Mouse (Mus musculus) liver, adult 2 months (tissue): Measurements from ENCODE around the gene Gm28230. TPM values are rescaled to one million over a fixed set of nuclear protein-coding genes. Genes with fewer than 3 reads are reported as not detected.

Experiments
- DNase-seq: peaks from one replicate; pipeline ENCODE4 v3.0.0-alpha.2; 2011; ENCODE audit warnings: low read depth, low spot score; ENCODE audit errors: extremely low read depth
- H3K27ac ChIP-seq: fragments of 200-500 bp; replicated peaks from 2 replicates; pipeline ENCODE4 v1.5.1; 2012; ENCODE audit warnings: low read depth, mild to moderate bottlenecking, control low read depth, inconsistent platforms, low read length; ENCODE audit not compliant: insufficient read depth
- H3K27me3 ChIP-seq: fragments of 200-500 bp; 2 replicates; pipeline ENCODE4 v1.6.1; 2012; ENCODE audit warnings: mild to moderate bottlenecking, moderate library complexity, low read length, inconsistent platforms; ENCODE audit not compliant: control insufficient read depth, insufficient read depth
- H3K36me3 ChIP-seq: fragments of 200-500 bp; 2 replicates; pipeline ENCODE4 v1.6.1; 2012; ENCODE audit warnings: low read length, inconsistent platforms; ENCODE audit not compliant: control insufficient read depth, insufficient read depth
- H3K4me1 ChIP-seq: fragments of 200-500 bp; 2 replicates; pipeline ENCODE4 v1.6.1; 2011; ENCODE audit warnings: low read length; ENCODE audit not compliant: control insufficient read depth, insufficient read depth
- H3K4me3 ChIP-seq: fragments of 200-500 bp; 2 replicates; pipeline ENCODE4 v1.5.1; 2011; ENCODE audit warnings: low read depth, mild to moderate bottlenecking, control low read depth, low read length, moderate library complexity; ENCODE audit not compliant: insufficient read depth
- H3K79me2 ChIP-seq: fragments of 200-500 bp; 2 replicates; pipeline ENCODE4 v1.6.1; 2012; ENCODE audit warnings: inconsistent platforms, mild to moderate bottlenecking, low read length, moderate library complexity; ENCODE audit not compliant: control insufficient read depth, insufficient read depth
- H3K9ac ChIP-seq: fragments of 200-500 bp; 2 replicates; pipeline ENCODE4 v1.6.1; 2012; ENCODE audit warnings: low read depth, mild to moderate bottlenecking, control low read depth, inconsistent platforms, low read length
- CTCF ChIP-seq: fragments of 200-500 bp; IDR thresholded peaks from 2 replicates; pipeline ENCODE4 v1.5.1; 2011; ENCODE audit warnings: low read depth, low read length, control low read depth
- POLR2A ChIP-seq: fragments of 200-500 bp; IDR thresholded peaks from 2 replicates; pipeline ENCODE4 v1.6.1; 2011; ENCODE audit warnings: low read length, control low read depth; ENCODE audit not compliant: insufficient read depth; ENCODE audit errors: extremely low read depth
- WGBS: fragments of 180-500 bp; shearing (Covaris S2); methylation state at CpG from one replicate; pipeline ENCODE4 v1.1.7; 2018; 5-methylcytosine and 5-hydroxymethylcytosine counted together
- polyA plus RNA-seq: library from polyadenylated mRNA; depleted of rRNA; stranded (reverse); fragments of >200 nt; gene quantifications from 2 replicates; pipeline ENCODE4 v1.2.3, GENCODE M21; 2012
- total RNA-seq: library from RNA; depleted of rRNA; stranded (reverse); fragments of >200 nt; gene quantifications from 2 replicates; pipeline ENCODE4 v1.2.3, GENCODE M21; 2014

Gene Gm28230
- total and polyA plus RNA-seq, 2 experiments, result not detected

- H3K36me3 ChIP-seq, result no peaks in the 10 kb centered on the region
- H3K27me3 ChIP-seq, result peaks cover 36% of the 10 kb centered on the region
- H3K4me1 ChIP-seq, result no peaks in the 10 kb centered on the region
- TF ChIP-seq CTCF (no peak), POLR2A (no peak)
- no peak for DNase-seq
- H3K4me3 ChIP-seq, result no peak overlapping the region
- H3K9ac ChIP-seq, result no peak overlapping the region
- no peak overlapping the region for H3K27ac ChIP-seq
- no peaks in the 10 kb centered on the region for H3K79me2 ChIP-seq
- WGBS, result 3% methylated on average over 45 of the region's 45 CpGs
These were observed 26.1 kb downstream of the Gm28230 start for GRCm38 (mm10) chr2:74752431-74753174.

DNA sequence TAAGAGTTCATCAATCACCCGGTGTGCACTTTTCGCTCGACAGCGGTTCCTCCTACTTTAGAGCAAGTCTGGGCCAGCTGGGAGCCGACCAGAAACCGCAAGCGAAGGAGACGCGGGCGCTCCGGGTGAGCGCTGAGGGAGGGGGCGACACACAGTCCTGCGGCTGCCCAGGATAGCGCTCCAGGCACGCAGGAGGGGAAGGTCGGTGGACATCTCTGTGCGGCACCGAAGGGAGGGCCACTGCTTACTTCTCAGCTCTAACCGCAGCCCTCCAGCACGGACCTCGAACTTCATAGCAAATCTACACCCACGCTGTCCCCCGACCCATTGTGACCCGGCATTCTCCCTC lies 26.6 kb downstream of the Gm28230 start:
- Histone ChIP-seq H3K27ac (no peak overlapping the region), H3K9ac (no peak overlapping the region), H3K4me1 (no peaks in the 10 kb centered on the region), H3K27me3 (peaks cover 36% of the 10 kb centered on the region), H3K4me3 (no peak overlapping the region), H3K36me3 (no peaks in the 10 kb centered on the region), H3K79me2 (no peaks in the 10 kb centered on the region)
- no peak for TF ChIP-seq CTCF
- TF ChIP-seq POLR2A, result no peak
- WGBS, result 3% methylated on average over 25 of the region's 25 CpGs
- DNase-seq, result no peak

GRCm38 (mm10) chr2:74753711-74754110 lies 27.2 kb downstream of the Gm28230 start:
- DNase-seq, result no peak
- Histone ChIP-seq H3K27me3 (peaks cover 36% of the 10 kb centered on the region), H3K27ac (no peak overlapping the region), H3K4me1 (no peaks in the 10 kb centered on the region), H3K36me3 (no peaks in the 10 kb centered on the region), H3K4me3 (no peak overlapping the region), H3K9ac (no peak overlapping the region), H3K79me2 (no peaks in the 10 kb centered on the region)
- no peak for TF ChIP-seq CTCF
- no peak for TF ChIP-seq POLR2A
- WGBS, result 22% methylated on average over 5 of the region's 5 CpGs

DNA sequence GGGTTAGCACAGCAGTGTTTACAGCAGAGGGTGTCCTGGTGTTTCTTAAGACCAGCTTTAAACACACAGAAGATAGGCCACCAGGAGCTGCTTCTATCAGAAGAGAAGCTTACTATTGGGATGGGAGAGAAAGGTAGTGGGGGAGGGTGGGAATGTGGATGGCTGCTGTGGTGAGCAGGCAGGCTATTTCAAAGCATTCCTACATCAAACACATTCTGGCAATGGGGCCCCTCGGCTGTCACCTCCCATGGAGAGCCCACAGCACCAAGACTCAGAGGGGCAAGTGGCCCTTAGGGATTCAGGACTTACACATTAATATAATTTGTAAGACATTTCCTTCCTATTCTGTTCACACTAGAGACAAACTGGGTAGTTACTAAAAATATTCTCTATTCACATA lies 33.6 kb downstream of the Gm28230 start:
- Histone ChIP-seq H3K9ac (no peak overlapping the region), H3K27me3 (peaks cover 18% of the 10 kb centered on the region), H3K79me2 (no peaks in the 10 kb centered on the region), H3K36me3 (no peaks in the 10 kb centered on the region), H3K4me1 (no peaks in the 10 kb centered on the region), H3K4me3 (no peak overlapping the region), H3K27ac (no peak overlapping the region)
- 0% methylated on average over 1 of the region's 1 CpGs for WGBS
- DNase-seq, result no peak
- TF ChIP-seq POLR2A (no peak), CTCF (no peak)

DNA sequence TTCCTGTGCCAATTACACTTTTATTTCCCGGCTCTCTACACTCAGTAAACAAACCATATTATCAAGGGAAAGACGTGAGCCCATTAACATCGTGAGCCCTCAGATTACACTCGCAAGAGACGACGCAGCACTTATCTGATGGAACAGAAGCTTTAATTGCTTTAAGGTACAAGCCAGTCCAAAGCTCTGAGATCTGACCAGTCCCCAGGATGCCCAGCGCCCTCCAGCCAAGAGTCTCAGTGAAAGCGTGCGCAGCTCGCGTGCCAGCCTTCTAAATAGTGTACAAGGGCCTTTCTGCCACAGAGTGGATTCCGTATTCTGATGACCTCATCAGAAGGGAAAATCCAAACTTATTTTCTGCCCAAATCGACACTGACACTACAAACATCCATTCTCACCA lies 35.4 kb downstream of the Gm28230 start:
- Histone ChIP-seq H3K36me3 (no peaks in the 10 kb centered on the region), H3K4me1 (no peaks in the 10 kb centered on the region), H3K4me3 (no peak overlapping the region), H3K27ac (no peak overlapping the region), H3K27me3 (peaks cover 20% of the 10 kb centered on the region), H3K79me2 (no peaks in the 10 kb centered on the region), H3K9ac (no peak overlapping the region)
- no peak for TF ChIP-seq CTCF
- TF ChIP-seq POLR2A, result no peak
- 6% methylated on average over 13 of the region's 13 CpGs for WGBS
- DNase-seq, result no peak

DNA sequence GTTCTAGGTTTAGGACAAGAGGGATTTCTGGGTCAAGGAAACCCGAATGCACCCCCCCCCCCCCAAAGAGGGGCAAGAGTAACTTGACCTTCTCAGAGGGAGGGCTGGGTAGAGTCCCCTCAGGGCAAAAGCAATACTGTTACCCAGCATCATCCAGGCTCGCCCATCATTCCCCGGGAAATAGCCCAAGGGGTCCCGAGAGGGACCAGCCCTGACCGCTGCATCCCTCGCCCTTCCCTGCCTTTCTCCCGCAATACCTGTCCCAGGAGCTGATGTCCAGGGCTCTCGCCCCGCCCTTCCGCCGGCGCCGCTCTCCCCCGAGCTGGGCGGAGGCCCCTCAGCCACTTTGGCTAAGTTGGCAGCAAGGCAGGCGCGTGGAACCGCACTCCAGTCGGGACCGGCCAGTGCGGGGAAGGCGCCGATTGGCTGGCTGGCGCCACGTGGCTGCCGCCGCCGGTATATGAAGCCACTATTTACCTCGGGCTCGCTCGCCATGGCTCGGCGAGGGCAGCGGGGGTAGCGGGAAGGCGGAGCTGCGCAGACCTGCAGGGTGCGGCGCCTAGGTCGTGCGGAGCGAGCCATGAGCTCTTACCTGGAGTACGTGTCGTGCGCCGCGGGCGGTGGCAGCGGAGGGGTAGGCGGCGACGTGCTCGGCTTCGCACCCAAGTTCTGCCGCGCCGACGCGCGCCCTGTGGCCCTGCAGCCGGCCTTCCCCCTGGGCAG lies 36.2 kb downstream of the Gm28230 start, which contains the start of gene Hoxd1:
Gene Hoxd1 (plus strand): TSS at position 459 of the 723 bp plus-strand sequence.
- H3K9ac ChIP-seq, result no peak within 1 kb of the TSS
- H3K79me2 ChIP-seq, result no peaks in the 10 kb centered on the region
- peaks cover 20% of the 10 kb centered on the region for H3K27me3 ChIP-seq
- WGBS, result 4% methylated on average over 61 of the region's 61 CpGs
- no peaks in the 10 kb centered on the region for H3K4me1 ChIP-seq
- H3K27ac ChIP-seq, result no peak within 1 kb of the TSS
- TF ChIP-seq POLR2A, result no peak
- no peak for TF ChIP-seq CTCF
- H3K36me3 ChIP-seq, result no peaks in the 10 kb centered on the region
- no peak for DNase-seq
- peak within 1 kb of the TSS; percentile 36; the same call in 1 of the 2 replicates for H3K4me3 ChIP-seq
